Mouse (Mus musculus) embryonic facial prominence, embryonic 15.5 days (tissue): ENCODE measurements around the gene Zfhx2. TPM values are rescaled to one million over a fixed set of nuclear protein-coding genes. Genes with fewer than 3 reads are reported as not detected.
A peak's percentile ranks its signal among the peaks of the same experiment; 100 is the strongest.

Source experiments
- ATAC-seq: fragments of 200-750 bp; cut with Nextera tagmentation; 2 replicates; pipeline ENCODE4 v1.8.0; 2017; ENCODE audit warnings: low read depth, moderate TSS enrichment; ENCODE audit not compliant: insufficient number of reproducible peaks, low FRiP score, low TSS enrichment
- H3K27ac ChIP-seq: fragments of 300-500 bp; sonication (generic); replicated peaks from 2 replicates; pipeline ENCODE4 v1.5.1; 2015; ENCODE audit warnings: mild to moderate bottlenecking, inconsistent platforms
- H3K27me3 ChIP-seq: fragments of 300-500 bp; sonication (generic); 2 replicates; pipeline ENCODE4 v1.6.1; 2015; ENCODE audit warnings: inconsistent platforms
- H3K36me3 ChIP-seq: fragments of 300-500 bp; sonication (generic); 2 replicates; pipeline ENCODE4 v1.6.1; 2015; ENCODE audit warnings: mild to moderate bottlenecking, inconsistent platforms
- H3K4me1 ChIP-seq: fragments of 300-500 bp; sonication (generic); 2 replicates; pipeline ENCODE4 v1.6.1; 2015; ENCODE audit warnings: inconsistent platforms
- H3K4me2 ChIP-seq: fragments of 300-500 bp; sonication (generic); replicated peaks from 2 replicates; pipeline ENCODE4 v1.6.1; 2015; ENCODE audit warnings: mild to moderate bottlenecking, inconsistent platforms
- H3K4me3 ChIP-seq: fragments of 300-500 bp; sonication (generic); replicated peaks from 2 replicates; pipeline ENCODE4 v1.5.1; 2015; ENCODE audit warnings: mild to moderate bottlenecking, inconsistent platforms
- H3K9ac ChIP-seq: fragments of 300-500 bp; sonication (generic); 2 replicates; pipeline ENCODE4 v1.6.1; 2015; ENCODE audit warnings: inconsistent platforms
- H3K9me3 ChIP-seq: fragments of 300-500 bp; sonication (generic); replicated peaks from 2 replicates; pipeline ENCODE4 v1.6.1; 2016; ENCODE audit warnings: inconsistent platforms
- WGBS: fragments of 180-500 bp; shearing (Covaris S2); methylation state at CpG from one replicate; pipeline ENCODE4 v1.1.7; 2015; 5-methylcytosine and 5-hydroxymethylcytosine counted together
- polyA plus RNA-seq: library from polyadenylated mRNA; unstranded; fragments of >200 nt; fragmentation: Nextera tagmentation; extraction: Ambion mirVana; gene quantifications from 2 replicates; pipeline ENCODE4 v1.2.1, GENCODE M21; 2015

Zfhx2 gene
- polyA plus RNA-seq, 1 experiment from 2014 or later = 5.0 TPM

DNA sequence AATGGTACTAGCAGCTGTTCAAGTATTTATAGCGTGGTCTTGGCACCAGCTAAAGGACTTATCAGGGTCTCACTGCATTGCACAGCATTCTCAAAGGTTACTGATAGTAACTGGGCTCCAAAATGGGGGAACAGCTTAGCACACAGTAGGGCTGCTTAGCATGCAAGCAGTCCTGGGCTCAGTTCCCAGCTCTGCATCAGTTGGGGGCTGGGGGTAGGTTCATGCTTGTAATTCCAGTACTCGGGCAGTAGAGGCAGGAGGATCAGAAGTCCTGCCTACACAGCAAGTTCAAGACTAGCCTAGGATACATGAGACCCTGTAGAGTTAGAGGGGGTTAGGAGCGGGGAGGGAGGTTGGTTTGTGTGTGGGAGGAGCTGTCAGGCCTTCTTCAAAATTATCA lies 15.2 kb downstream of the Zfhx2 start:
- H3K36me3 ChIP-seq = no peaks in the 10 kb centered on the region
- ATAC-seq = no peak
- 0 out of 2 replicates have a peak, but pooled peaks cover 2% of the 10 kb centered on the region for H3K27me3 ChIP-seq
- no peak overlapping the region for H3K27ac ChIP-seq
- WGBS = 59% methylated on average over 3 of the region's 3 CpGs
- no peak overlapping the region for H3K4me2 ChIP-seq
- H3K4me3 ChIP-seq = no peak overlapping the region
- H3K9ac ChIP-seq = no peak overlapping the region
- peaks cover 37% of the 10 kb centered on the region for H3K4me1 ChIP-seq
- H3K9me3 ChIP-seq = no peaks in the 10 kb centered on the region

DNA sequence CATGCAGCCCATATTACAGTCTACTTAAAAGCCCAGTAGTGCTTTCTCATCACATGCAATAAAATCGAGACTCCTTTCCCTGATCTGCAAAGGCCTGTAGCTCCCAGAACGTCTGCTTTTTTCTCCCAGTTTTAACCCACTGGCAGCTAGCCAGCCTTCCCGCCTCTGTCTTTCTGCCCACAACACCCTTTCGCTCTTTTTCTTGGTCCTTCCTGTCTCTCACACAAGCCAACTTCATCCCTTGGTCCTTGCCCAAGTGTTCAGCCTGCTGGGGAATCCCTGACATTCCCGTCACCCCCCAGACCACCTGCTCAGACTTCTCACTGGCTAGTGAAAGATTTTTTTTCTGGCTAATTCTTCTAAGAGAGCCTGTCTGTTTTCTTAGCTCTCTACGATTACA lies 15.9 kb downstream of the Zfhx2 start:
- WGBS = 46% methylated on average over 6 of the region's 6 CpGs
- Histone ChIP-seq H3K9ac (no peak overlapping the region), H3K4me1 (peaks cover 43% of the 10 kb centered on the region), H3K4me2 (no peak overlapping the region), H3K4me3 (no peak overlapping the region), H3K36me3 (no peaks in the 10 kb centered on the region), H3K27me3 (0 out of 2 replicates have a peak, but pooled peaks cover 2% of the 10 kb centered on the region), H3K27ac (no peak overlapping the region), H3K9me3 (no peaks in the 10 kb centered on the region)
- no peak for ATAC-seq

DNA sequence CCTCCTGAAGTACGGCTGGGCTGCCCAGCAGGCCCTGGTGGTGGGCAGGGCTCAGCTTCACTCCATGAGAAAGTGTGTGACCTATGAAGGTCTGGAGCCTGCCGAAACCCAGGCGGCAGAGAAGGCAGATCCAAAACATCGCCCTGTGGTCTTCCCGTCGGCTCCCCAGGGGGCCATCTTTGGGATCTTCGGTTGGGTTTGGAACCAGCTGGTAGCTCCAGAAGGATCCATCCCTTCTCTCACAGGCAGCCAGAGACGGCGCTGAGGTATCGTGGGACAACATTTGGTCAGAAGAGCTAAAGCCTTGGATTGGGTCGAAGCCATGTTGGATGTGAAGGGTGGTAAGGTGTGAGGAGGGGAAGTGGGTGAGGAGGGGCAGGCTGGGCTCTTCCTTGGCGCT lies 17.7 kb downstream of the Zfhx2 start:
- no peak overlapping the region for H3K4me3 ChIP-seq
- H3K9ac ChIP-seq = no peak overlapping the region
- H3K27ac ChIP-seq = no peak overlapping the region
- H3K9me3 ChIP-seq = no peaks in the 10 kb centered on the region
- ATAC-seq = no peak
- H3K4me2 ChIP-seq = no peak overlapping the region
- 91% methylated on average over 12 of the region's 12 CpGs for WGBS
- no peaks in the 10 kb centered on the region for H3K36me3 ChIP-seq
- peaks cover 39% of the 10 kb centered on the region for H3K4me1 ChIP-seq
- 0 out of 2 replicates have a peak, but pooled peaks cover 2% of the 10 kb centered on the region for H3K27me3 ChIP-seq

DNA sequence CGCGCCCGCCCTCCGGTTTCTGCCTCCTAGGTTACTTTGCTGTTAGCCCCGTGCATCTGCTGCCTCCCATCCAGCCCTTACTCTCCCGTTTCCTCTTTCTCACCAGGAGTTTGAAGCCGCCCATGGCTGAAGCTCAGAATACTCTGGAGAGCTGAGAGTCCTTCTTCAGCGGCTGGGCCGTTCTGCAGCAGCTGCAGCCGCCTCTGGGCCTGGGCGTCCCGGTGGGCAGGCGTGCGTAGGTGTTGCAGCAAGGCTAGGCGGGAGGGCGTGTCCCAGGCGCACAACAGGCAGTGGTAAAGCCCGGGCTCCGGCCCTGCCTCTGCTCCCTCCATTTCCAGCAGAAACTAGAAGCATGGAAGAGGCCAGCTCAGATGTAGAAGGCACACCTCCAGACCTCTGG lies 20.4 kb downstream of the Zfhx2 start:
- Histone ChIP-seq H3K4me3 (peak overlapping the region; percentile 9), H3K4me1 (peaks cover 22% of the 10 kb centered on the region; the same call in 1 of the 2 replicates), H3K4me2 (peak overlapping the region; percentile 31), H3K27ac (0 out of 2 replicates have a peak overlapping the region, but pooled peaks have one; percentile 3), H3K27me3 (no peaks in the 10 kb centered on the region), H3K9me3 (no peaks in the 10 kb centered on the region), H3K36me3 (peaks cover 7% of the 10 kb centered on the region; the same call in 1 of the 2 replicates), H3K9ac (no peak overlapping the region)
- 0 out of 2 replicates have a peak, but pooled peaks have one; percentile 17 for ATAC-seq
- WGBS = 28% methylated on average over 19 of the region's 19 CpGs

DNA sequence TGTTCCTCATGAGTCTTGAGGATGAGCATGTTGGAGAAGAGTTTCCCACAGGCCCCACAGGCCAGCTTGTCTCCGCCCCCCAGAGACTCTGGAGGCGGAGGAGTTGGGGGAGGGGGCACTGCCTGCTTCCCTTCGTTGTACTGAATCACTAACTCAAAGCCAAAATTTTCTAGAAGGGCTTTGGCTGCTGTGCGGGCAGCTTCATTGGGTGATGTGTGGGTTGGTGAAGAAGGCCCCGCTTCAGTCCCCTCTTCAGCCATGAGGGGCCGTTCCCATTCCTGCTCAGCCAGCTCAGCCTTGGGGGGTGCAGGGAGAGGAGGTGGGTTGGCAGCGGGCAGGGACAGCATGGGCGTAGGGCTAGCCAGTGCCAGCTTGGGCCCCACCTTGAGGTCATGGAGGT lies 26.1 kb downstream of the Zfhx2 start:
- H3K4me3 ChIP-seq = no peak overlapping the region
- peaks cover 18% of the 10 kb centered on the region for H3K4me1 ChIP-seq
- no peak overlapping the region for H3K4me2 ChIP-seq
- H3K9me3 ChIP-seq = no peaks in the 10 kb centered on the region
- H3K9ac ChIP-seq = no peak overlapping the region
- H3K27me3 ChIP-seq = no peaks in the 10 kb centered on the region
- H3K36me3 ChIP-seq = peaks cover 25% of the 10 kb centered on the region
- no peak for ATAC-seq
- WGBS = 85% methylated on average over 8 of the region's 8 CpGs
- no peak overlapping the region for H3K27ac ChIP-seq

DNA sequence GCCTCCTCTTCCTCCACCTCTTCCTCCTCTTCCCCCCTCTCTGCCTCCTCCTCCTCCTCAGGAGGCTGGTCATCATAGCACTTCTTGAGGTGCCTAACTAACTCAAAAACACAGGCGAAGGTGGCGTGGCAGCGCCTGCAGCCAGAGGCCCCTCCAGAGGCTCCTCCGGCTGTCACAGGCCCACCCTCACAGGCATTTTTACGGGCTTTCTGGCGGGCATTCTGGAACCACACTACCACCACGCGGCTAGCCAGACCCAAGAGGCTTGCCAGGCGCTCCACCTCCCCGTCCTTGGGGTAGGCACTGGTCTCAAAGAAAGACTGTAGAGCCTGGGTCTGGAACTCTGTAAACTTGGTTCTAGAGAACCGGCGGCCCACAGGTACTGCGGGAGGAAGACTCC lies 26.7 kb downstream of the Zfhx2 start:
- Histone ChIP-seq H3K27ac (no peak overlapping the region), H3K36me3 (peaks cover 25% of the 10 kb centered on the region), H3K9me3 (no peaks in the 10 kb centered on the region), H3K4me1 (peaks cover 21% of the 10 kb centered on the region), H3K4me3 (no peak overlapping the region), H3K27me3 (no peaks in the 10 kb centered on the region), H3K9ac (no peak overlapping the region), H3K4me2 (no peak overlapping the region)
- 87% methylated on average over 13 of the region's 13 CpGs for WGBS
- ATAC-seq = no peak

DNA sequence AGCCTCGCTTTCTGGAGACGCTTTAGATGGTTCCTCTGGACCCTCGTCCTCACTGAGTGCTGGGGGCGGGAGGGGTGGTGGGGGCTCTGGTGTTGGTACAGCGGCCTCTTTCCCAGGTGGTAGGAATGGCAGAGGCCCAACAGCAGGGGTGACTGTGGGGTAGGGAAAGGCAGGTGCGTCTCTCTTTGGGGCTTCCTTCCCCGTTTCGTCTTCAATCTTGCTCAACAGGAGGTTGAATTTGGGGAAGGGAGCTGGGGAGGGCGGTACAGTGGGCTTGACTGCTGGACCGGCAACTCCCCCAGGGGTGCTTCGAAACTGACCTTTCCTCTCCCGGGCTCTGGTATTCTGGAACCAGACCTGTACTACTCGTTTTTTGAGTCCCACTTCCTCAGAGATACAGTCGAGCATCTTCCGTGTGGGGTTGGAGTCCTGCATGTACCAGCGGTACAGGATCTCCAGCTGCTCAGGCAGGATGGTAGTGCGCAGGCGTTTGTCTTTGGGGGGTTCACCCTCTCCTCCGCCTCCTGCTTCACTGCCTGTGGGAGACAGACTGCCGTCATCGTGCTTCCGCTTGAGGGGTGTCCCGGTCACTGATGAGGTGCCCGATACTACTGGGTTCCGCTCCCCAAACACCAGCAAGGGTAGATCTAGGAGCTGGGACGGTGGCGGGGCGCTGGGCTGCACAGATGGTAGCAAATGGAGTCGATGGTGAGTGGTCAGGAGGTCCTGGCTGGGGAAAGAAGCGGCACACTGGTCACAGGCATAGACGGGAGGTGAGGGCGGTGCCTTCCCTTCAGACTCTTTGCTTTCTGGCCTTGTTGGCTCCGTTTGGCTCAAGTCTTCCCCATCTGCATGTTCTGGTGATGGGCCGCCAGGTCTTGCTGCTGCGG lies 27.4 kb downstream of the Zfhx2 start:
- 79% methylated on average over 35 of the region's 35 CpGs for WGBS
- Histone ChIP-seq H3K27ac (no peak overlapping the region), H3K9ac (no peak overlapping the region), H3K4me3 (no peak overlapping the region), H3K4me2 (no peak overlapping the region), H3K9me3 (no peaks in the 10 kb centered on the region), H3K27me3 (no peaks in the 10 kb centered on the region), H3K36me3 (peaks cover 25% of the 10 kb centered on the region), H3K4me1 (peaks cover 23% of the 10 kb centered on the region)
- ATAC-seq = no peak

DNA sequence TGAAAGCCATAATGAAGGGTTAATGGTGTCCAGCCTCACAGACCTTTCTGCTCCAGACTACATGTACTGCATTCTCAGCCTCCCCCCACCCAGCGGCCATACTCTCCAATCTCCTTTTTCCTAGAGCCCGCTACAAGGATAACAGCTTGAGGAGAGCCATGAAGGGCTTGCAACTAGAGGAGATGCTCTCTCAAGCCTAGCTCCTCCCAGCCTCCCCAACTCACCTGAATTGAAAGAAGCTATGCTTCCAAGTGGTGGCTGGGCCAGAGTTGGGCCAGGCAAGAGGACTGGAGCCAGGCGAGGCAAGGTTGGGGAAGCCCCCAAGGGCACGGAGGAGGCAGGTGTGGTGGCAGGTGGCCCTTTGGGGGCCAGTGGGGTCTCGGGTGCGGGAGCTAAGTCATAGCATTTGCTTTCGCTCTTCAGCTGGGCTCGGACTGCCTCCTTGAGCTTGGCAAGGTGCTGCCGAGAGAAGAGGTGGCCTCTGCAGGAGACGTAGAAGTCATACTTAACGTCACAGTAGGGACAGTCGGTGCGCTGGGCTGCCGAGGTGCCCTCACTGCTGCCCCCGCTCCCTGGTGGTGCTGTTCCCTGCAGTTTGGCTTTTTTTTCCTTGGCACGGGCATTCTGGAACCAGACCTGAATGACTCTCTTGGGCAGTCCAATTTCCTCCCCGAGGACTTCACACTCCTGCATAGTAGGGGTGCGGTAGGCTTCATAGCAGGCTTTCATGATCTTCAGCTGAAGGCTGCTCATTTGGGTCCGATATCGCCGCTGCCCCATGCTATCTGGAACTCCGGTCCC lies 28.3 kb downstream of the Zfhx2 start:
- Histone ChIP-seq H3K27ac (no peak overlapping the region), H3K36me3 (peaks cover 25% of the 10 kb centered on the region), H3K9me3 (no peaks in the 10 kb centered on the region), H3K4me3 (no peak overlapping the region), H3K4me1 (peaks cover 29% of the 10 kb centered on the region), H3K9ac (no peak overlapping the region), H3K27me3 (no peaks in the 10 kb centered on the region), H3K4me2 (no peak overlapping the region)
- 84% methylated on average over 22 of the region's 22 CpGs for WGBS
- ATAC-seq = no peak

DNA sequence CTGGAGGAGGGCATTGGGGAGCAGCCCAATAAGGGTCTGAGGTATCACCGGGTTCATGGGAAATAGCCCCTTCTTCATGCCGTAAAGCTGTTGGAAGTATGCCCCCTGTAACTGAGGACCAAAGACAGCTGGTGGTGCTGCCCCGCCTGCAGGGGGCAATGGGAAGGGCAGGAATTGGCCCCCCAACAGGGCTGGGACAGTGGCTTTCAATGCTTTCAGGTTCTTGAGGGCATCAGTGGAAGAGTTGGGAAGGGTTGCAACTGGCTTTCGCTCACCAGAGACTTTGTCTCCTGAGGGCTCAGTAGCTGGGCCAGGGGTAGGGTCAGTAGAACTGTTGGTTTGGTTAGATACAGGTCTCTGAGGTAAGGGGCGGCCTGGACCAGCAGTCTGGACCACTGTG lies 29.0 kb downstream of the Zfhx2 start:
- no peak for ATAC-seq
- Histone ChIP-seq H3K4me2 (no peak overlapping the region), H3K4me3 (no peak overlapping the region), H3K36me3 (peaks cover 25% of the 10 kb centered on the region), H3K4me1 (peaks cover 29% of the 10 kb centered on the region), H3K27ac (no peak overlapping the region), H3K9ac (no peak overlapping the region), H3K9me3 (no peaks in the 10 kb centered on the region), H3K27me3 (no peaks in the 10 kb centered on the region)
- WGBS = 89% methylated on average over 5 of the region's 5 CpGs

DNA sequence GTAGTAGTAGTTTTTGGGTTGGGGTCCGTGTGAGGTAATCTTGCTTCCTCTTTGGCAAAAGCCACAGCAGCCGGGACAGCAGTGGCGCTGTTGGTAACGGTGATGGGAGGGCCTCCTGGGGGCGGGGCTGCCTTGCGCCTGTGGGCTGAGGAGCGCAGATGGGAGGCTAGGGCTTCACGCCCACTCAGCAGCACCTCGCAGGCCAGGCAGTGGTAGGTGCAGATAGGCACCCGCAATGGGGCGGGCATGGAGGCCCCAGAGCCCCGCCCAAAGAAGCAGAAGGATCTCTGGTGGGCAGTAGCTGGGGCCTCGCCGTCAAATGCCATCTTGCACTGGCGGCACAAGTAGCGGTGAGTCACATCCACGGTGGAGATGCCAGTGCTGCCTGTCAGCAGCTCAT lies 29.5 kb downstream of the Zfhx2 start:
- H3K36me3 ChIP-seq = peaks cover 23% of the 10 kb centered on the region

DNA sequence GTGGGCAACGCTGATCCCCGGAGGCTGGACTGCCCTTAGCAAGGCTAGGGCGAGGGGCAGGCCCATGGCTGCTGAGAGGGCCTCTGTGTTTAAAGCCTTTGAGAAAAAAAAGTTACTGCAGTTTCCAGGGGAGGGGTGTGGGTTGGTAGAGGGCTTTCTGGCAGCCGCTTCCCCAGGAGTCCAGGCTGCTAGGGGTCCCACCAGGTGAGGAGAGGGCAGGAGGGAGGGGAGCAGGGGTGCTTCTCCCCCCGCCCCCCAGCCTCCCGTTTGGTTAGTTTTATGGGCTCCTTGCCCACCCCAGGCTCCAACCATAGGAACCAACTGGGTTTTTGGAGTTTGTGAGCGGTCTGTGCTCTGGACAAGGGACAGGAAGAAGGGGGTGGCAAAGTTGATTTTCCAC lies 30.3 kb downstream of the Zfhx2 start:
- H3K9ac ChIP-seq = no peak overlapping the region
- no peak overlapping the region for H3K27ac ChIP-seq
- no peak for ATAC-seq
- H3K4me2 ChIP-seq = no peak overlapping the region
- H3K36me3 ChIP-seq = peaks cover 19% of the 10 kb centered on the region
- H3K27me3 ChIP-seq = no peaks in the 10 kb centered on the region
- peaks cover 29% of the 10 kb centered on the region for H3K4me1 ChIP-seq
- H3K9me3 ChIP-seq = no peaks in the 10 kb centered on the region
- 46% methylated on average over 7 of the region's 7 CpGs for WGBS
- no peak overlapping the region for H3K4me3 ChIP-seq

More for the DNA sequence above, 29.5 kb downstream of the Zfhx2 start:
- ATAC-seq = no peak
- Histone ChIP-seq H3K9ac (no peak overlapping the region), H3K4me3 (no peak overlapping the region), H3K4me2 (peak overlapping the region; percentile 38), H3K9me3 (no peaks in the 10 kb centered on the region), H3K4me1 (peaks cover 29% of the 10 kb centered on the region), H3K27ac (no peak overlapping the region), H3K27me3 (no peaks in the 10 kb centered on the region)
- WGBS = 23% methylated on average over 17 of the region's 17 CpGs
